Mouse (Mus musculus): ENCODE measurements at regions not wholly inside any gene's neighbourhood (a gene's known extent, or its start where the extent isn't known, plus 50 kb on each side); places are given as distances from the start of the nearest gene placed in this dataset.
A peak's percentile ranks its signal among the peaks of the same experiment; 100 is the strongest.

GRCm38 (mm10) chr6:51653753-51654152, 130.1 kb downstream of the Snx10 start:
- no peaks in the 10 kb centered on the region for H3K36me3 ChIP-seq (ENCODE audit: control insufficient read depth in 1 of 2, insufficient read depth in 2 of 2, low read length in 2 of 2)
- H3K27me3 ChIP-seq (ENCODE audit: control insufficient read depth in 1 of 2, insufficient read depth in 2 of 2, low read length in 2 of 2): no peaks in the 10 kb centered on the region
- no peak for DNase-seq (ENCODE audit: low read depth, low spot score)
- no peak overlapping the region for H3K4me3 ChIP-seq (ENCODE audit: control insufficient read depth in 1 of 2, insufficient read depth in 1 of 2, low read depth in 2 of 2, low read length in 2 of 2)
- H3K79me2 ChIP-seq (ENCODE audit: control insufficient read depth, insufficient read depth, low read length, poor library complexity): no peaks in the 10 kb centered on the region
- no peak overlapping the region for H3K9ac ChIP-seq (ENCODE audit: control insufficient read depth, low read depth, low read length, poor library complexity, severe bottlenecking)
- H3K9me3 ChIP-seq (replicated peaks; ENCODE audit: insufficient read depth, low read length): no peaks in the 10 kb centered on the region
- no peak overlapping the region for H3K27ac ChIP-seq (ENCODE audit: control insufficient read depth, low read depth, low read length)
- TF ChIP-seq CHD2 (IDR thresholded peaks at IDR 0.05; ENCODE audit: low read length) (no peak), MAZ (IDR thresholded peaks at IDR 0.05; ENCODE audit: low read depth, low read length) (no peak), KAT2A (conservative IDR thresholded peaks at IDR 0.05; ENCODE audit: low read depth, low read length) (no peak), BHLHE40 (IDR thresholded peaks at IDR 0.05; ENCODE audit: borderline replicate concordance, low read depth, low read length) (no peak), POLR2AphosphoS5 (IDR thresholded peaks at IDR 0.05; ENCODE audit: borderline replicate concordance, low read depth, low read length) (no peak), TCF12 (IDR thresholded peaks at IDR 0.05; ENCODE audit: low read depth, low read length) (no peak), MAX (IDR thresholded peaks at IDR 0.05; ENCODE audit: low read length) (no peak), CHD1 (IDR thresholded peaks at IDR 0.05; ENCODE audit: low read depth, low read length) (no peak), CTCF (IDR thresholded peaks at IDR 0.05 in 2 of 3, conservative IDR thresholded peaks at IDR 0.05 in 1 of 3; ENCODE audit: control insufficient read depth in 1 of 3, insufficient read depth in 1 of 3, low read depth in 2 of 3, low read length in 3 of 3, poor library complexity in 1 of 3, severe bottlenecking in 1 of 3) (no peak), GATA1 (IDR thresholded peaks at IDR 0.05; ENCODE audit: low read depth, low read length) (no peak), SMC3 (IDR thresholded peaks at IDR 0.05; ENCODE audit: low read depth, low read length) (no peak), TAL1 (IDR thresholded peaks at IDR 0.05; ENCODE audit: low read length) (no peak), EP300 (IDR thresholded peaks at IDR 0.05; ENCODE audit: low read depth in 1 of 2, low read length in 2 of 2) (no peak), POLR2A (IDR thresholded peaks at IDR 0.05; ENCODE audit: control insufficient read depth in 1 of 2, insufficient read depth in 1 of 2, low read depth in 1 of 2, low read length in 2 of 2, poor library complexity in 1 of 2) (no peak), JUND (IDR thresholded peaks at IDR 0.05; ENCODE audit: low read depth, low read length) (no peak), RCOR1 (IDR thresholded peaks at IDR 0.05; ENCODE audit: low read depth, low read length) (no peak), ZNF384 (IDR thresholded peaks at IDR 0.05; ENCODE audit: low read depth, low read length) (no peak), UBTF (IDR thresholded peaks at IDR 0.05; ENCODE audit: borderline replicate concordance, insufficient read depth, low read depth, low read length) (no peak)
- no peaks in the 10 kb centered on the region for H3K4me1 ChIP-seq (ENCODE audit: control insufficient read depth in 1 of 2, insufficient read depth in 2 of 2, low read length in 2 of 2)

GRCm38 (mm10) chr6:51654991-51655390, 131.3 kb downstream of the Snx10 start:
- H3K36me3 ChIP-seq (ENCODE audit: control insufficient read depth in 1 of 2, insufficient read depth in 2 of 2, low read length in 2 of 2): no peaks in the 10 kb centered on the region
- peak; percentile 10 for DNase-seq (ENCODE audit: low read depth, low spot score)
- H3K27me3 ChIP-seq (ENCODE audit: control insufficient read depth in 1 of 2, insufficient read depth in 2 of 2, low read length in 2 of 2): no peaks in the 10 kb centered on the region
- H3K79me2 ChIP-seq (ENCODE audit: control insufficient read depth, insufficient read depth, low read length, poor library complexity): no peaks in the 10 kb centered on the region
- no peak overlapping the region for H3K9ac ChIP-seq (ENCODE audit: control insufficient read depth, low read depth, low read length, poor library complexity, severe bottlenecking)
- H3K4me1 ChIP-seq (ENCODE audit: control insufficient read depth in 1 of 2, insufficient read depth in 2 of 2, low read length in 2 of 2): no peaks in the 10 kb centered on the region
- no peaks in the 10 kb centered on the region for H3K9me3 ChIP-seq (replicated peaks; ENCODE audit: insufficient read depth, low read length)
- no peak overlapping the region for H3K4me3 ChIP-seq (ENCODE audit: control insufficient read depth in 1 of 2, insufficient read depth in 1 of 2, low read depth in 2 of 2, low read length in 2 of 2)
- no peak overlapping the region for H3K27ac ChIP-seq (ENCODE audit: control insufficient read depth, low read depth, low read length)
- TF ChIP-seq BHLHE40 (IDR thresholded peaks at IDR 0.05; ENCODE audit: borderline replicate concordance, low read depth, low read length): no peak
- peak; percentile 10 to 24 (median 15); a peak in 2 of 6 replicates for TF ChIP-seq CTCF (IDR thresholded peaks at IDR 0.05 in 2 of 3, conservative IDR thresholded peaks at IDR 0.05 in 1 of 3; ENCODE audit: control insufficient read depth in 1 of 3, insufficient read depth in 1 of 3, low read depth in 2 of 3, low read length in 3 of 3, poor library complexity in 1 of 3, severe bottlenecking in 1 of 3)
- TF ChIP-seq RAD21 (IDR thresholded peaks at IDR 0.05; ENCODE audit: low read depth, low read length): peak; percentile 6; the same call in 1 of the 2 replicates
